ENCODE assay signal across 23 mouse cellular contexts in the genomic region with DNA sequence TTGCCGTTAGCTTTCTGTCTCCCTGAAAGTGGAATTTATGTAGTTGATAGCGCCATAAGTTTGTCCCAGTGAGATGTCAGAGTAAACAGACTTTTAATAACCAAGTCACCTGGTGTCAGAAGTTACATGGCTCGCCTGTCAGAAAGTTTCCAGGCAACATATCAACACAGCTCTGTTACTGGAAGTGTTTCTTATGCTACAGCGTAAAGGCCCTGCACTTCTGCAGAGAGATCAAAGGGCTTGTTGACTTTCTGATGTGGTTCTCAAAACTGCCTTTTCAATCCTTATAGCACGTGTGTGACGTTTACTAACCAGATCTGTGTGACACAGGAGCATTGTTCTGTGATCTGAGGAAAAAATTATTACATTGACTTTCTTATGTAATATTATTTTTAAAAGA.
DNase-seq lines count a peak whose midpoint lies in the region; ATAC-seq lines count a peak whose summit lies in the region.
"Had no signal": no experiment of that assay in that cellular context is flagged by ENCODE, and none has a peak within 500 bp of the region (broad histone marks: within the 10 kb centered on the region; RNA-seq: fewer than 3 reads in every experiment).

No protein-coding gene starts in this region.

- no peak overlapping the region for H3K27ac ChIP-seq in midbrain, embryonic 11.5 days (ENCODE audit: low read depth, low read length)
- H3K27ac ChIP-seq in midbrain, embryonic 15.5 days: no peak overlapping the region
- H3K27ac ChIP-seq: embryonic facial prominence, embryonic 13.5 days; heart, adult 2 months; hindbrain, embryonic 10.5 days; limb, embryonic 10.5 days; liver, embryonic 12.5 days; midbrain, embryonic 13.5 days; neural tube, embryonic 15.5 days had no signal

- no peak overlapping the region for H3K4me2 ChIP-seq in midbrain, embryonic 11.5 days
- no peak overlapping the region for H3K4me2 ChIP-seq in midbrain, embryonic 15.5 days
- H3K4me2 ChIP-seq: embryonic facial prominence, embryonic 13.5 days; liver, embryonic 12.5 days; lung, embryonic 14.5 days; midbrain, embryonic 13.5 days; neural tube, embryonic 15.5 days had no signal

- H3K9me3 ChIP-seq in midbrain, embryonic 11.5 days (ENCODE audit: control insufficient read depth, low read length): no peaks in the 10 kb centered on the region
- H3K9me3 ChIP-seq in midbrain, embryonic 15.5 days: no peaks in the 10 kb centered on the region
- H3K9me3 ChIP-seq: embryonic facial prominence, embryonic 13.5 days; G1E; hindbrain, embryonic 10.5 days; limb, embryonic 10.5 days; liver, embryonic 12.5 days; midbrain, embryonic 13.5 days; neural tube, embryonic 15.5 days had no signal

- no peak overlapping the region for H3K9ac ChIP-seq in midbrain, embryonic 11.5 days (ENCODE audit: low read length)
- H3K9ac ChIP-seq in midbrain, embryonic 15.5 days: no peak overlapping the region
- H3K9ac ChIP-seq: embryonic facial prominence, embryonic 13.5 days; liver, embryonic 12.5 days; lung, embryonic 14.5 days; midbrain, embryonic 13.5 days; neural tube, embryonic 15.5 days had no signal

- DNase-seq in midbrain, embryonic 11.5 days (ENCODE audit: low spot score, missing footprints): peak; percentile 78
- peak; percentile 78 for DNase-seq in CD8-positive naive resting alpha-beta T cell, adult 2 months (ENCODE audit: low read depth in 2 of 2, low spot score in 2 of 2)
- DNase-seq in thymus, postnatal 14 days: peak; percentile 69
- no peak for DNase-seq in urinary bladder, postnatal 36 days (ENCODE audit: low spot score in 2 of 2)
- DNase-seq in embryo, embryonic 10.5 days (ENCODE audit: low spot score): no peak
- DNase-seq: adrenal gland, postnatal 36 days; cerebellum, adult 2 months; gastrocnemius, postnatal 14 days; heart, adult 2 months; kidney, adult 9 months; kidney, postnatal 25 days; lung, embryonic 14.5 days; retina, postnatal 1 day had no signal

- no peak overlapping the region for H3K4me3 ChIP-seq in midbrain, embryonic 11.5 days (ENCODE audit: low read depth, low read length)
- no peak overlapping the region for H3K4me3 ChIP-seq in midbrain, embryonic 15.5 days
- H3K4me3 ChIP-seq: embryonic facial prominence, embryonic 13.5 days; heart, adult 2 months; hindbrain, embryonic 10.5 days; limb, embryonic 10.5 days; liver, embryonic 12.5 days; midbrain, embryonic 13.5 days; neural tube, embryonic 15.5 days had no signal

- 85% methylated on average over 6 of the region's 6 CpGs for WGBS in midbrain, embryonic 11.5 days
- WGBS in midbrain, embryonic 15.5 days: 77% methylated on average over 6 of the region's 6 CpGs

- ATAC-seq in midbrain, embryonic 11.5 days (ENCODE audit: low FRiP score): no peak
- ATAC-seq in midbrain, embryonic 15.5 days (replicated peaks): no peak
- ATAC-seq in megakaryocyte, adult 5-6 weeks (ENCODE audit: poor library complexity, severe bottlenecking): peak; percentile 40; the same call in 1 of the 2 replicates
- ATAC-seq: forebrain, embryonic 14.5 days; liver, embryonic 12.5 days; midbrain, embryonic 13.5 days had no signal

- H3K4me1 ChIP-seq in midbrain, embryonic 11.5 days (ENCODE audit: control insufficient read depth, insufficient read depth, low read length): no peaks in the 10 kb centered on the region
- peaks cover 9% of the 10 kb centered on the region; the same call in 1 of the 2 replicates for H3K4me1 ChIP-seq in midbrain, embryonic 15.5 days
- H3K4me1 ChIP-seq: embryonic facial prominence, embryonic 13.5 days had no signal

- H3K36me3 ChIP-seq in midbrain, embryonic 11.5 days (ENCODE audit: control insufficient read depth, insufficient read depth, low read length): no peaks in the 10 kb centered on the region
- H3K36me3 ChIP-seq in midbrain, embryonic 15.5 days (replicated peaks): no peaks in the 10 kb centered on the region
- H3K36me3 ChIP-seq: embryonic facial prominence, embryonic 13.5 days had no signal

- no peaks in the 10 kb centered on the region for H3K27me3 ChIP-seq in midbrain, embryonic 11.5 days (ENCODE audit: control insufficient read depth, insufficient read depth, low read length)
- no peaks in the 10 kb centered on the region for H3K27me3 ChIP-seq in midbrain, embryonic 15.5 days (replicated peaks)
- H3K27me3 ChIP-seq: embryonic facial prominence, embryonic 13.5 days; liver, embryonic 12.5 days; midbrain, embryonic 13.5 days; neural tube, embryonic 15.5 days had no signal

Comparison
In these comparisons a context has a peak if more than half of its experiments do, and no peak if none do; other contexts are left out.
1. DNase-seq: peak in midbrain, embryonic 11.5 days (single experiment), CD8-positive naive resting alpha-beta T cell, adult 2 months (2 of 2) and thymus, postnatal 14 days (single experiment); none in urinary bladder, postnatal 36 days (0 of 2) and embryo, embryonic 10.5 days (single experiment).